Mouse (Mus musculus): ENCODE data around the gene Lca5l. TPM values are rescaled to one million over a fixed set of nuclear protein-coding genes. Genes with fewer than 3 reads are reported as not detected.

The Lca5l gene
- polyA plus RNA-seq (2014; fragmentation: Nextera tagmentation; extraction: Ambion mirVana), result 1.0 and 1.2 TPM in 2 replicates

GRCm38 (mm10) chr16:96191531-96192506, at the start of gene Lca5l:
TSS of gene Lca5l (minus strand) at chr16:96192271.
- no peak within 1 kb of the TSS; the same call in 1 of the 2 replicates for H3K27ac ChIP-seq (ENCODE audit: low read depth, low read length)
- DNase-seq (ENCODE audit: low spot score, missing footprints) (peak; percentile 100), ATAC-seq (ENCODE audit: low FRiP score) (peak; percentile 98)
- H3K27me3 ChIP-seq (ENCODE audit: control insufficient read depth, insufficient read depth, low read length), result no peaks in the 10 kb centered on the region
- H3K4me3 ChIP-seq (ENCODE audit: low read depth, low read length), result peak within 1 kb of the TSS; percentile 85
- H3K9me3 ChIP-seq (ENCODE audit: control insufficient read depth, low read length), result no peaks in the 10 kb centered on the region
- H3K4me2 ChIP-seq, result peak within 1 kb of the TSS; percentile 69
- WGBS, result 1% methylated on average over 77 of the region's 77 CpGs
- peaks cover 5% of the 10 kb centered on the region; the same call in 1 of the 2 replicates for H3K4me1 ChIP-seq (ENCODE audit: control insufficient read depth, insufficient read depth, low read length)
- H3K36me3 ChIP-seq (ENCODE audit: control insufficient read depth, insufficient read depth, low read length), result no peaks in the 10 kb centered on the region
- peak within 1 kb of the TSS; percentile 86 for H3K9ac ChIP-seq (ENCODE audit: low read length)

- 0 out of 2 replicates have a peak, but pooled peaks have one; percentile 22 for ATAC-seq (ENCODE audit: low FRiP score)
- Histone ChIP-seq H3K4me2 (no peak within 1 kb of the TSS), H3K9ac (ENCODE audit: low read length) (0 out of 2 replicates have a peak within 1 kb of the TSS, but pooled peaks have one; percentile 25), H3K4me3 (ENCODE audit: low read depth, low read length) (no peak within 1 kb of the TSS), H3K27ac (ENCODE audit: low read depth, low read length) (no peak within 1 kb of the TSS), H3K4me1 (ENCODE audit: control insufficient read depth, insufficient read depth, low read length) (no peaks in the 10 kb centered on the region), H3K9me3 (ENCODE audit: control insufficient read depth, low read length) (no peaks in the 10 kb centered on the region), H3K27me3 (ENCODE audit: control insufficient read depth, insufficient read depth, low read length) (no peaks in the 10 kb centered on the region), H3K36me3 (ENCODE audit: control insufficient read depth, insufficient read depth, low read length) (no peaks in the 10 kb centered on the region)
- 66% methylated on average over 17 of the region's 17 CpGs for WGBS
- DNase-seq (ENCODE audit: low spot score, missing footprints), result no peak
Measured at GRCm38 (mm10) chr16:96235366-96235970, 43.4 kb upstream of the Lca5l start, which contains the start of gene B3galt5. TSS of gene B3galt5 (plus strand) at chr16:96235801.

- Histone ChIP-seq H3K27me3 (ENCODE audit: control insufficient read depth, insufficient read depth, low read length) (no peaks in the 10 kb centered on the region), H3K36me3 (ENCODE audit: control insufficient read depth, insufficient read depth, low read length) (no peaks in the 10 kb centered on the region), H3K4me1 (ENCODE audit: control insufficient read depth, insufficient read depth, low read length) (no peaks in the 10 kb centered on the region), H3K4me2 (no peak overlapping the region), H3K27ac (ENCODE audit: low read depth, low read length) (no peak overlapping the region), H3K9ac (ENCODE audit: low read length) (no peak overlapping the region), H3K9me3 (ENCODE audit: control insufficient read depth, low read length) (no peaks in the 10 kb centered on the region), H3K4me3 (ENCODE audit: low read depth, low read length) (no peak overlapping the region)
- ATAC-seq (ENCODE audit: low FRiP score), result no peak
- 87% methylated on average over 8 of the region's 8 CpGs for WGBS
- DNase-seq (ENCODE audit: low spot score, missing footprints), result no peak
Measured at GRCm38 (mm10) chr16:96233996-96234395, 41.9 kb upstream of the Lca5l start.

GRCm38 (mm10) chr16:96231974-96232373, 39.9 kb upstream of the Lca5l start:
- Histone ChIP-seq H3K4me3 (ENCODE audit: low read depth, low read length) (no peak overlapping the region), H3K27ac (ENCODE audit: low read depth, low read length) (no peak overlapping the region), H3K27me3 (ENCODE audit: control insufficient read depth, insufficient read depth, low read length) (no peaks in the 10 kb centered on the region), H3K36me3 (ENCODE audit: control insufficient read depth, insufficient read depth, low read length) (no peaks in the 10 kb centered on the region), H3K4me2 (no peak overlapping the region), H3K9ac (ENCODE audit: low read length) (no peak overlapping the region), H3K9me3 (ENCODE audit: control insufficient read depth, low read length) (no peaks in the 10 kb centered on the region), H3K4me1 (ENCODE audit: control insufficient read depth, insufficient read depth, low read length) (no peaks in the 10 kb centered on the region)
- DNase-seq (ENCODE audit: low spot score, missing footprints) (no peak), ATAC-seq (ENCODE audit: low FRiP score) (no peak)
- 89% methylated on average over 8 of the region's 8 CpGs for WGBS

GRCm38 (mm10) chr16:96231251-96231650, 39.2 kb upstream of the Lca5l start:
- Histone ChIP-seq H3K4me2 (no peak overlapping the region), H3K27ac (ENCODE audit: low read depth, low read length) (no peak overlapping the region), H3K36me3 (ENCODE audit: control insufficient read depth, insufficient read depth, low read length) (no peaks in the 10 kb centered on the region), H3K9ac (ENCODE audit: low read length) (no peak overlapping the region), H3K4me3 (ENCODE audit: low read depth, low read length) (no peak overlapping the region), H3K4me1 (ENCODE audit: control insufficient read depth, insufficient read depth, low read length) (no peaks in the 10 kb centered on the region), H3K9me3 (ENCODE audit: control insufficient read depth, low read length) (no peaks in the 10 kb centered on the region), H3K27me3 (ENCODE audit: control insufficient read depth, insufficient read depth, low read length) (no peaks in the 10 kb centered on the region)
- DNase-seq (ENCODE audit: low spot score, missing footprints) (no peak), ATAC-seq (ENCODE audit: low FRiP score) (no peak)
- WGBS, result 89% methylated on average over 4 of the region's 4 CpGs

- ATAC-seq (ENCODE audit: low FRiP score), result peak; percentile 89
- Histone ChIP-seq H3K4me1 (ENCODE audit: control insufficient read depth, insufficient read depth, low read length) (no peaks in the 10 kb centered on the region), H3K9ac (ENCODE audit: low read length) (no peak overlapping the region), H3K36me3 (ENCODE audit: control insufficient read depth, insufficient read depth, low read length) (no peaks in the 10 kb centered on the region), H3K27ac (ENCODE audit: low read depth, low read length) (no peak overlapping the region), H3K9me3 (ENCODE audit: control insufficient read depth, low read length) (no peaks in the 10 kb centered on the region), H3K27me3 (ENCODE audit: control insufficient read depth, insufficient read depth, low read length) (no peaks in the 10 kb centered on the region), H3K4me3 (ENCODE audit: low read depth, low read length) (no peak overlapping the region), H3K4me2 (no peak overlapping the region)
- DNase-seq (ENCODE audit: low spot score, missing footprints), result peak; percentile 94
- 28% methylated on average over 11 of the region's 11 CpGs for WGBS
Measured at GRCm38 (mm10) chr16:96230411-96230810, 38.3 kb upstream of the Lca5l start.

- WGBS, result 61% methylated on average over 8 of the region's 8 CpGs
- Histone ChIP-seq H3K27ac (ENCODE audit: low read depth, low read length) (no peak overlapping the region), H3K27me3 (ENCODE audit: control insufficient read depth, insufficient read depth, low read length) (no peaks in the 10 kb centered on the region), H3K36me3 (ENCODE audit: control insufficient read depth, insufficient read depth, low read length) (no peaks in the 10 kb centered on the region), H3K4me1 (ENCODE audit: control insufficient read depth, insufficient read depth, low read length) (no peaks in the 10 kb centered on the region), H3K4me3 (ENCODE audit: low read depth, low read length) (no peak overlapping the region), H3K4me2 (no peak overlapping the region), H3K9me3 (ENCODE audit: control insufficient read depth, low read length) (no peaks in the 10 kb centered on the region), H3K9ac (ENCODE audit: low read length) (no peak overlapping the region)
- DNase-seq (ENCODE audit: low spot score, missing footprints) (no peak), ATAC-seq (ENCODE audit: low FRiP score) (no peak)
Measured at GRCm38 (mm10) chr16:96229044-96229555, 37.0 kb upstream of the Lca5l start.

GRCm38 (mm10) chr16:96228438-96228837, 36.4 kb upstream of the Lca5l start:
- DNase-seq (ENCODE audit: low spot score, missing footprints), result no peak

GRCm38 (mm10) chr16:96222452-96222851, 30.4 kb upstream of the Lca5l start:
- no peak overlapping the region for H3K4me2 ChIP-seq
- H3K27me3 ChIP-seq (ENCODE audit: control insufficient read depth, insufficient read depth, low read length), result no peaks in the 10 kb centered on the region
- no peaks in the 10 kb centered on the region for H3K4me1 ChIP-seq (ENCODE audit: control insufficient read depth, insufficient read depth, low read length)
- ATAC-seq (ENCODE audit: low FRiP score) (no peak), DNase-seq (ENCODE audit: low spot score, missing footprints) (no peak)
- no peak overlapping the region for H3K9ac ChIP-seq (ENCODE audit: low read length)
- no peaks in the 10 kb centered on the region for H3K36me3 ChIP-seq (ENCODE audit: control insufficient read depth, insufficient read depth, low read length)
- no peak overlapping the region for H3K27ac ChIP-seq (ENCODE audit: low read depth, low read length)
- WGBS, result 79% methylated on average over 1 of the region's 1 CpGs
- H3K4me3 ChIP-seq (ENCODE audit: low read depth, low read length), result no peak overlapping the region
- H3K9me3 ChIP-seq (ENCODE audit: control insufficient read depth, low read length), result no peaks in the 10 kb centered on the region

More at GRCm38 (mm10) chr16:96228438-96228837, 36.4 kb upstream of the Lca5l start:
- H3K4me3 ChIP-seq (ENCODE audit: low read depth, low read length), result no peak overlapping the region
- H3K27ac ChIP-seq (ENCODE audit: low read depth, low read length), result no peak overlapping the region
- 81% methylated on average over 13 of the region's 13 CpGs for WGBS
- no peaks in the 10 kb centered on the region for H3K9me3 ChIP-seq (ENCODE audit: control insufficient read depth, low read length)
- no peak overlapping the region for H3K9ac ChIP-seq (ENCODE audit: low read length)
- H3K36me3 ChIP-seq (ENCODE audit: control insufficient read depth, insufficient read depth, low read length), result no peaks in the 10 kb centered on the region
- no peaks in the 10 kb centered on the region for H3K4me1 ChIP-seq (ENCODE audit: control insufficient read depth, insufficient read depth, low read length)
- ATAC-seq (ENCODE audit: low FRiP score), result no peak
- H3K4me2 ChIP-seq, result no peak overlapping the region
- H3K27me3 ChIP-seq (ENCODE audit: control insufficient read depth, insufficient read depth, low read length), result no peaks in the 10 kb centered on the region
